Mouse (Mus musculus): ENCODE data around the gene Pdk1. TPM values are rescaled to one million over a fixed set of nuclear protein-coding genes. Genes with fewer than 3 reads are reported as not detected.
A peak's percentile ranks its signal among the peaks of the same experiment; 100 is the strongest.
"Not testable (repeated sequence)": the region's sequence is repeated elsewhere in the genome, so short reads cannot be mapped to it uniquely, and the experiment has no call there.

Pdk1 gene
- polyA plus RNA-seq, 1 experiment = 16.7 TPM

DNA sequence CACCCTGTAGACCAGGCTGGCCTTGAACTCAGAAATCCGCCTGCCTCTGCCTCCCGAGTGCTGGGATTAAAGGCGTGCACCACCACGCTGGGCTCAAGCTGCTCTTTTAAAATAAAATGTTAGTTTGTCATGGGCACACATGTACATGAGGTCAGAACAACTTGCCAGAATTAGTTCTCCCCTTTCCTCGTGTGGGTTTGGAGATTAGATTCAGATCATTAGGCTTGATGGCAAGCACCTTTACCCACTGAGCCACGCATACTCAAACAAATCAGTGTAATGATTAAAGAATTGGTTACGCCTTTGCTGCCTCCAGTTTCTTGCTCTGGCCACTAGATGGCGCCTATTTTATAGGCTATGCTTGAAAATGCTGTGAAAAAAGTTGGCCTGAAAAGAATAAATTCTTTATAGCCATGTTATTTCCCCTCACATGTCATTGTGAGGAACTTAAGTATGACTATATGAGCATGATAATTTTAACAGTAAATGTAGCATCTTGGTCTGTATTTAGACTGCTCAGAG, 25.4 kb downstream of the Pdk1 start:
- 44% methylated on average over 8 of the region's 8 CpGs for WGBS
- TF ChIP-seq CTCF (conservative IDR thresholded peaks at IDR 0.05; ENCODE audit: insufficient read depth, insufficient read length, low read depth, low read length) (peak; percentile 51), POLR2A (IDR thresholded peaks at IDR 0.05; ENCODE audit: low read depth, low read length) (no peak)
- H3K4me1 ChIP-seq (ENCODE audit: control insufficient read depth, insufficient read depth, low read length) = no peaks in the 10 kb centered on the region
- no peak overlapping the region for H3K4me3 ChIP-seq (ENCODE audit: insufficient read depth, low read depth, low read length)
- peaks cover 1% of the 10 kb centered on the region; the same call in 1 of the 2 replicates for H3K36me3 ChIP-seq (ENCODE audit: control insufficient read depth, insufficient read depth, low read length)
- H3K27ac ChIP-seq (ENCODE audit: insufficient read depth, low read depth, low read length) = no peak overlapping the region
- H3K27me3 ChIP-seq (replicated peaks; ENCODE audit: control insufficient read depth, insufficient read depth, low read length) = no peaks in the 10 kb centered on the region; the same call in 1 of the 2 replicates
- peak; percentile 62 for DNase-seq

DNA sequence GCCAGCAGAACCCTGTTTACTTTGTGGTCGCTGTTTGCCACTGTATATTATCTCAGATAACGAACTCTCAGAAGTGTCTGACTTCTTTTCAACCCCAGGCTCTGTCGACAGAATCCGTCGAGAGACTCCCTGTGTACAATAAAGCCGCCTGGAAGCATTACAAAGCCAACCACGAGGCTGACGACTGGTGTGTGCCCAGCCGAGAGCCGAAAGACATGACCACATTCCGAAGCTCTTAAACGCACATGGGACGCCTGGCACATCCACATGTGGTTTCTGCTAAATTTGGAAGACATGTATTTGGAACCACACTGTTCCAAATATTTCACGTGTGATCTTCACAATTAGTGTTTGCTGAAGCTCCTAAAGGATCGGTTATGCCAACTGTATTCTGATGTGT, 26.9 kb downstream of the Pdk1 start:
- Histone ChIP-seq H3K4me3 (ENCODE audit: insufficient read depth, low read depth, low read length) (no peak overlapping the region), H3K36me3 (ENCODE audit: control insufficient read depth, insufficient read depth, low read length) (peaks cover 1% of the 10 kb centered on the region; the same call in 1 of the 2 replicates), H3K27me3 (replicated peaks; ENCODE audit: control insufficient read depth, insufficient read depth, low read length) (no peaks in the 10 kb centered on the region; the same call in 1 of the 2 replicates), H3K4me1 (ENCODE audit: control insufficient read depth, insufficient read depth, low read length) (no peaks in the 10 kb centered on the region), H3K27ac (ENCODE audit: insufficient read depth, low read depth, low read length) (no peak overlapping the region)
- TF ChIP-seq CTCF (conservative IDR thresholded peaks at IDR 0.05; ENCODE audit: insufficient read depth, insufficient read length, low read depth, low read length) (no peak), POLR2A (IDR thresholded peaks at IDR 0.05; ENCODE audit: low read depth, low read length) (no peak)
- 91% methylated on average over 15 of the region's 15 CpGs for WGBS
- no peak for DNase-seq

DNA sequence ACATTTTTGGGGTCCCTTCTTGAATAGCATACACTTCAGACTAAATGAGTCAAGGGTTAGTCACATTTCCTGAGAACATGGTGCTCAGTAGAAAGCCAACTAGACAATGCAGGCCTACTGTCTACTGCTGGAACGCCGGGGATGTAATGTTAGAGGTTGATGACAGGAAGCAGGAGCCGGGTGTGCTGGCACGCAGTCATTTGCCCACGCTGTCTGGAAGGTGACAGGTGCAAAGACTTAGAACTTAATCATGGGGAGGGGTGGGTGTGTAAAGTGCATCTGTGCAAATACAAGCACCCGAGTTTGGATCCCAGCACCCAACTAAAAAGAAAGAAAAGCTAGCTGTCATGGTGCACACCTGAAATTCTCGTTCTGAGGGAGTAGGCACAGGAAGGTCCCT, 32.1 kb downstream of the Pdk1 start:
- Histone ChIP-seq H3K4me3 (ENCODE audit: insufficient read depth, low read depth, low read length) (no peak overlapping the region), H3K27me3 (replicated peaks; ENCODE audit: control insufficient read depth, insufficient read depth, low read length) (no peaks in the 10 kb centered on the region; the same call in 1 of the 2 replicates), H3K4me1 (ENCODE audit: control insufficient read depth, insufficient read depth, low read length) (no peaks in the 10 kb centered on the region), H3K36me3 (ENCODE audit: control insufficient read depth, insufficient read depth, low read length) (no peaks in the 10 kb centered on the region), H3K27ac (ENCODE audit: insufficient read depth, low read depth, low read length) (no peak overlapping the region)
- WGBS = 75% methylated on average over 7 of the region's 7 CpGs
- DNase-seq = no peak
- TF ChIP-seq CTCF (conservative IDR thresholded peaks at IDR 0.05; ENCODE audit: insufficient read depth, insufficient read length, low read depth, low read length) = no peak
- no peak for TF ChIP-seq POLR2A (IDR thresholded peaks at IDR 0.05; ENCODE audit: low read depth, low read length)

DNA sequence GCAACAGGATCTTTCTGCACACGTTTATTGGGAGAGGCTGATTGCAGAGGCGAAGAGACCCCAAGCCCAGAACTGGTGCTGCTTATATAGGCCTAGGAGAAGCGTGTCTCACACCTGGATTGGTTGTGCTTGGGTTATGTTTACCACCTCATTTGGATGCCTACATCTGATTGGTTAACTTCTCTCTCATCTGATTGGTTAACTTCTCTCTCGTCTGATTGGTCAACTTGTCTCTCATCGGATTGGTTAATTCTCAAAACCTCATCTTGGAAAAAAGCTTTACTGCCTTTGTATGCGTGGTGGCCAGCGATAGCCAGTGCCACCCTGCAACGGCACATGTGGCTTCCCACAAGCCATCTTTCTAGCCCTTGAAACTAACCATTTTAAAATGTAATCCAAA, 33.3 kb downstream of the Pdk1 start:
- DNase-seq; H3K4me1 ChIP-seq (ENCODE audit: control insufficient read depth, insufficient read depth, low read length); H3K27me3 ChIP-seq (replicated peaks; ENCODE audit: control insufficient read depth, insufficient read depth, low read length); H3K36me3 ChIP-seq (ENCODE audit: control insufficient read depth, insufficient read depth, low read length); H3K4me3 ChIP-seq (ENCODE audit: insufficient read depth, low read depth, low read length); H3K27ac ChIP-seq (ENCODE audit: insufficient read depth, low read depth, low read length): not testable (repeated sequence)
- 95% methylated on average over 8 of the region's 8 CpGs for WGBS

DNA sequence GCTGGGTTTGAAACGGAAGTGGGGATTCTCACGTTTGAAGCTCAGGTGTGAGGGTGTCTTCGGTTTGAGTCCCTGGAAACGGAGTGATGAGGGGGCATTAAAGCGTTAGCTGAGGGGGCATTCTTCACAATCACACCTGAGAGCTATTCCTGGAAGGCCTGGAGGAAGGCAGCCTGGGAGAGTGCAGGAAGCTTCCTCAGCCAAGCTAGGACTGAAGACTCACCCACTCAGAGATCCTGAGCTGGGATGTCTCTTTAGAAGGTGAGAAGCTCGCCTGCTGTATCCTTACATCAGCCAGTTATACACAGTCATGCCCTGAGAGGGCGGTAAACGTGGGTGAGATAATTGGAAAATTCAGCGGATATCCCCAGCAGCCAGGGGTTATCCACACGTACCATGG, 40.9 kb downstream of the Pdk1 start:
- no peak for DNase-seq
- 79% methylated on average over 10 of the region's 10 CpGs for WGBS
- Histone ChIP-seq H3K36me3 (ENCODE audit: control insufficient read depth, insufficient read depth, low read length) (no peaks in the 10 kb centered on the region), H3K4me1 (ENCODE audit: control insufficient read depth, insufficient read depth, low read length) (no peaks in the 10 kb centered on the region), H3K27ac (ENCODE audit: insufficient read depth, low read depth, low read length) (no peak overlapping the region), H3K4me3 (ENCODE audit: insufficient read depth, low read depth, low read length) (no peak overlapping the region), H3K27me3 (replicated peaks; ENCODE audit: control insufficient read depth, insufficient read depth, low read length) (no peaks in the 10 kb centered on the region)
- TF ChIP-seq CTCF (conservative IDR thresholded peaks at IDR 0.05; ENCODE audit: insufficient read depth, insufficient read length, low read depth, low read length) (no peak), POLR2A (IDR thresholded peaks at IDR 0.05; ENCODE audit: low read depth, low read length) (no peak)

DNA sequence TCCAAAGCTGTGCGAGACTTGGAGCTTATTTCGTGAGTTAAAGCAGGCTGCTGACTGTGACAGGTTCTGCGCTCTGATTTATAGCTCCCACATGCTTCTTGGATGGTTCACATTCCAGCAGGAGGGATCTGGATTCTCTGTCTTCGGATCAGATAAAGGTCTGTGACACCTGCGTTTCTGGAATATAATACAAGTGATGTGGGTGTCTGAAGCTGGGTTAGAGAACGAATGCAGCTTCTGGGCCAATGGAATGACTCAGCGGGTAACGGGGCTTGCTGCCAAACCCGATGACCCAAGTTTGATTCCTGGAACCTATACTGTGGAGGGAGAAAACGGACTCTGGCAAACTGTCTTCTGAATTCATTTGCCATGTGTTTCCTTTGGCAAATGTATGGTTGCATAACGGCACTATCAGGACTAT, 46.2 kb downstream of the Pdk1 start:
- no peak for TF ChIP-seq POLR2A (IDR thresholded peaks at IDR 0.05; ENCODE audit: low read depth, low read length)
- no peak for TF ChIP-seq CTCF (conservative IDR thresholded peaks at IDR 0.05; ENCODE audit: insufficient read depth, insufficient read length, low read depth, low read length)
- WGBS = 44% methylated on average over 11 of the region's 11 CpGs
- Histone ChIP-seq H3K27me3 (replicated peaks; ENCODE audit: control insufficient read depth, insufficient read depth, low read length) (no peaks in the 10 kb centered on the region), H3K4me3 (ENCODE audit: insufficient read depth, low read depth, low read length) (no peak overlapping the region), H3K27ac (ENCODE audit: insufficient read depth, low read depth, low read length) (no peak overlapping the region), H3K4me1 (ENCODE audit: control insufficient read depth, insufficient read depth, low read length) (no peaks in the 10 kb centered on the region), H3K36me3 (ENCODE audit: control insufficient read depth, insufficient read depth, low read length) (no peaks in the 10 kb centered on the region)
- DNase-seq = no peak

DNA sequence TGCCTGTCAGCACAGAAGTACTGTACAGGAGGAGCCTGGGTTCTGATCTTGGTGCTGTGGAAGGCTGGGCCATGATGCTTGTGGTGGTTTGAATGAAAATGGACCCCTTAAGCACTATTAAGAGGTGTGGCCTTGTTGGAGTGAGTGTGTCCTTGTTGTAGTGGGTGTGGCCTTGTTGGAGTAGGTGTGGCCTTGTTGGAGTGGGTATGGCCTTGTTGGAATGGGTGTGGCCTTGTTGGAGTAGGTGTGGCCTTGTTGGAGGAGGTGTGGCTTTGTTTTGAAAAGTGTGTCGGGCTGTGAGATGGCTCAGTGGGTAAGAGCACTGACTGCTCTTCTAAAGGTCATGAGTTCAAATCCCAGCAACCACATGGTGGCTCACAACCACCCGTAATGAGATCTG, 51.9 kb downstream of the Pdk1 start:
- H3K36me3 ChIP-seq (ENCODE audit: control insufficient read depth, insufficient read depth, low read length); H3K4me3 ChIP-seq (ENCODE audit: insufficient read depth, low read depth, low read length); H3K4me1 ChIP-seq (ENCODE audit: control insufficient read depth, insufficient read depth, low read length); H3K27ac ChIP-seq (ENCODE audit: insufficient read depth, low read depth, low read length); H3K27me3 ChIP-seq (replicated peaks; ENCODE audit: control insufficient read depth, insufficient read depth, low read length); DNase-seq: not testable (repeated sequence)
- 97% methylated on average over 2 of the region's 2 CpGs for WGBS

DNA sequence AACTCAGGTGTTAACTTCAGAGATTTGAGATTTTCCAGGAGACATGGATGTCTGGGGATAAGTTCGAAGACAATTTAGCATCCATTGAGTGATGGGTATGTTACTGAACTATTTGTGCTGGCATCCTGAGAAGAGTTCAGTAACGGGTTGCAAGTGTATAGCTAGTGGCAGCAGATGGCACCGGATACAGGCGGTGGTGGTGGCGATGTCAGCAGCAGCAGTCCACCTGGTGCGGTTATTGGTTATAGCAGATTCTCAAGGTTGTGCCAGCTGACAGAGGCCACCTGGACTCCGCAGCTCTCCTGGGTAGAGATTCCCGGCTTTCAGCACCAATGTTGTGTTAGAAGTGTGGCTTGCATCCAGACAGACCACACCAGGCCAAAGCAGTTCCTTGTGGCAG, 61.0 kb downstream of the Pdk1 start:
- Histone ChIP-seq H3K4me1 (ENCODE audit: control insufficient read depth, insufficient read depth, low read length) (no peaks in the 10 kb centered on the region), H3K4me3 (ENCODE audit: insufficient read depth, low read depth, low read length) (no peak overlapping the region), H3K27ac (ENCODE audit: insufficient read depth, low read depth, low read length) (no peak overlapping the region), H3K27me3 (replicated peaks; ENCODE audit: control insufficient read depth, insufficient read depth, low read length) (no peaks in the 10 kb centered on the region), H3K36me3 (ENCODE audit: control insufficient read depth, insufficient read depth, low read length) (no peaks in the 10 kb centered on the region)
- TF ChIP-seq CTCF (conservative IDR thresholded peaks at IDR 0.05; ENCODE audit: insufficient read depth, insufficient read length, low read depth, low read length) (no peak), POLR2A (IDR thresholded peaks at IDR 0.05; ENCODE audit: low read depth, low read length) (no peak)
- WGBS = 88% methylated on average over 8 of the region's 8 CpGs
- no peak for DNase-seq

All from kidney, adult 2 months (tissue).